22 mouse cellular contexts compared by ENCODE assay signal in the genomic region with DNA sequence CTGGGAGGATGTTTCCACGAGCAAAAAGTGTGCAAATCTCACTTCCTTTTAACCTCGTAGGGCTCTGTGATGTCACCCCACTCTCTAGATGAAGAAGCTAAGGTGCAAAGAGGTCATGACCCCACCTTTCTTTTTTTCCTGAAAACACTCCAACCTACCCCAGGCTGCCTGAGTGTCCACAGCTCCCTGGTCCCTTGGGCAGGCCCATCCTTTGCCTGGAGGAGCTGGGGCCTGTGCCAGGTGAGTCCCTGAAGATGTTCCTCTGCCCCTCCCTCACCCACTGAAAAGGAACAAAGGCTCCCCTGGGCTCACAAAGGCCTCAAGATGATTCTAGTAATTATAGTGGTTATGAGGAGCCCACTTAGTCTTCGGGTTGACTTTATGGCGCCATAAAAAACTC. TPM values are rescaled to one million over a fixed set of nuclear protein-coding genes. Genes with fewer than 3 reads are reported as not detected.
A peak's percentile ranks its signal among the peaks of the same experiment; 100 is the strongest.
DNase-seq lines count a peak whose midpoint lies in the region; ATAC-seq lines count a peak whose summit lies in the region.
"Had no signal": no experiment of that assay in that cellular context is flagged by ENCODE, and none has a peak within 500 bp of the region (broad histone marks: within the 10 kb centered on the region; RNA-seq: fewer than 3 reads in every experiment).

No protein-coding gene starts in this region.

- DNase-seq in forebrain, embryonic 14.5 days (ENCODE audit: low spot score), result no peak
- DNase-seq in forebrain, embryonic 10.5 days (ENCODE audit: extremely low spot score, low spot score), result no peak
- no peak for DNase-seq in hindbrain, embryonic 14.5 days (ENCODE audit: low spot score)
- no peak for DNase-seq in limb, embryonic 10.5 days (ENCODE audit: low spot score)
- peak; percentile 49 for DNase-seq in naive thymus-derived CD4-positive, alpha-beta T cell, adult 2 months (ENCODE audit: low read depth)
- no peak for DNase-seq in lung, postnatal 25 days (ENCODE audit: low spot score)
- DNase-seq: adrenal gland, postnatal 36 days; cerebellum, adult 18-20 months; gastrocnemius, postnatal 10 days; heart, adult 11 months; heart, postnatal 14 days; kidney, adult 9 months; layer of hippocampus, adult 9-11 months; lung, embryonic 14.5 days; lung, postnatal 36 days had no signal

- 86% methylated on average over 4 of the region's 4 CpGs for WGBS in forebrain, embryonic 14.5 days
- WGBS in forebrain, embryonic 10.5 days, result 81% methylated on average over 4 of the region's 4 CpGs
- WGBS in hindbrain, embryonic 15.5 days, result 78% methylated on average over 4 of the region's 4 CpGs
- 67% methylated on average over 4 of the region's 4 CpGs for WGBS in hindbrain, embryonic 14.5 days
- WGBS in limb, embryonic 15.5 days, result 35% methylated on average over 4 of the region's 4 CpGs
- WGBS in limb, embryonic 10.5 days, result 48% methylated on average over 4 of the region's 4 CpGs

- H3K27ac ChIP-seq in forebrain, embryonic 14.5 days (ENCODE audit: low read depth, low read length), result 0 out of 2 replicates have a peak overlapping the region, but pooled peaks have one; percentile 59
- no peak overlapping the region for H3K27ac ChIP-seq in forebrain, embryonic 10.5 days
- H3K27ac ChIP-seq in hindbrain, embryonic 15.5 days (replicated peaks), result peak overlapping the region; percentile 76; the same call in 1 of the 2 replicates
- no peak overlapping the region for H3K27ac ChIP-seq in hindbrain, embryonic 14.5 days
- H3K27ac ChIP-seq in limb, embryonic 15.5 days, result 0 out of 2 replicates have a peak overlapping the region, but pooled peaks have one; percentile 11
- no peak overlapping the region for H3K27ac ChIP-seq in limb, embryonic 10.5 days
- H3K27ac ChIP-seq: liver, embryonic 14.5 days had no signal

- ATAC-seq in forebrain, embryonic 14.5 days, result no peak
- ATAC-seq in hindbrain, embryonic 15.5 days (ENCODE audit: low FRiP score, low read depth), result no peak
- no peak for ATAC-seq in hindbrain, embryonic 14.5 days (ENCODE audit: low FRiP score)
- ATAC-seq in limb, embryonic 15.5 days (ENCODE audit: insufficient number of reproducible peaks, low FRiP score, low TSS enrichment, low read depth), result no peak

- no peaks in the 10 kb centered on the region for H3K36me3 ChIP-seq in forebrain, embryonic 14.5 days (ENCODE audit: control insufficient read depth, insufficient read depth, low read length)
- H3K36me3 ChIP-seq in forebrain, embryonic 10.5 days (replicated peaks), result 0 out of 2 replicates have a peak, but pooled peaks cover 3% of the 10 kb centered on the region
- H3K36me3 ChIP-seq in hindbrain, embryonic 15.5 days, result no peaks in the 10 kb centered on the region
- H3K36me3 ChIP-seq in hindbrain, embryonic 14.5 days (replicated peaks; ENCODE audit: control insufficient read depth, insufficient read depth), result no peaks in the 10 kb centered on the region
- no peaks in the 10 kb centered on the region for H3K36me3 ChIP-seq in limb, embryonic 15.5 days
- H3K36me3 ChIP-seq in limb, embryonic 10.5 days, result no peaks in the 10 kb centered on the region
- H3K36me3 ChIP-seq: G1E had no signal

- H3K9ac ChIP-seq in forebrain, embryonic 14.5 days (ENCODE audit: low read length), result no peak overlapping the region
- H3K9ac ChIP-seq in hindbrain, embryonic 15.5 days, result no peak overlapping the region
- no peak overlapping the region for H3K9ac ChIP-seq in hindbrain, embryonic 14.5 days
- H3K9ac ChIP-seq in limb, embryonic 15.5 days, result no peak overlapping the region
- H3K9ac ChIP-seq: liver, embryonic 14.5 days; lung, embryonic 14.5 days had no signal

- H3K4me1 ChIP-seq in forebrain, embryonic 14.5 days (ENCODE audit: control insufficient read depth, insufficient read depth, low read length), result peaks cover 15% of the 10 kb centered on the region
- peaks cover 31% of the 10 kb centered on the region for H3K4me1 ChIP-seq in forebrain, embryonic 10.5 days
- H3K4me1 ChIP-seq in hindbrain, embryonic 15.5 days (replicated peaks), result peaks cover 34% of the 10 kb centered on the region
- H3K4me1 ChIP-seq in hindbrain, embryonic 14.5 days (replicated peaks; ENCODE audit: control insufficient read depth, insufficient read depth, low read length), result peaks cover 11% of the 10 kb centered on the region
- peaks cover 39% of the 10 kb centered on the region for H3K4me1 ChIP-seq in limb, embryonic 15.5 days
- peaks cover 29% of the 10 kb centered on the region for H3K4me1 ChIP-seq in limb, embryonic 10.5 days

- H3K4me3 ChIP-seq in forebrain, embryonic 14.5 days (ENCODE audit: low read depth, low read length), result no peak overlapping the region
- H3K4me3 ChIP-seq in forebrain, embryonic 10.5 days, result no peak overlapping the region
- no peak overlapping the region for H3K4me3 ChIP-seq in hindbrain, embryonic 15.5 days
- no peak overlapping the region for H3K4me3 ChIP-seq in hindbrain, embryonic 14.5 days (replicated peaks; ENCODE audit: low read length)
- H3K4me3 ChIP-seq in limb, embryonic 15.5 days, result no peak overlapping the region
- H3K4me3 ChIP-seq in limb, embryonic 10.5 days, result no peak overlapping the region

- no peaks in the 10 kb centered on the region for H3K9me3 ChIP-seq in forebrain, embryonic 14.5 days (replicated peaks; ENCODE audit: control insufficient read depth, low read length)
- H3K9me3 ChIP-seq in forebrain, embryonic 10.5 days, result no peaks in the 10 kb centered on the region
- H3K9me3 ChIP-seq in hindbrain, embryonic 15.5 days, result no peaks in the 10 kb centered on the region
- H3K9me3 ChIP-seq in hindbrain, embryonic 14.5 days (ENCODE audit: control insufficient read depth, low read length), result no peaks in the 10 kb centered on the region
- H3K9me3 ChIP-seq in limb, embryonic 15.5 days, result no peaks in the 10 kb centered on the region
- H3K9me3 ChIP-seq in limb, embryonic 10.5 days (replicated peaks), result no peaks in the 10 kb centered on the region
- H3K9me3 ChIP-seq: G1E had no signal

- no peak overlapping the region for H3K4me2 ChIP-seq in forebrain, embryonic 14.5 days (ENCODE audit: low read length)
- H3K4me2 ChIP-seq in hindbrain, embryonic 15.5 days, result no peak overlapping the region
- H3K4me2 ChIP-seq in hindbrain, embryonic 14.5 days (replicated peaks), result no peak overlapping the region
- no peak overlapping the region for H3K4me2 ChIP-seq in limb, embryonic 15.5 days
- H3K4me2 ChIP-seq: heart, embryonic 11.5 days; lung, embryonic 14.5 days had no signal

- no peaks in the 10 kb centered on the region for H3K27me3 ChIP-seq in forebrain, embryonic 14.5 days (replicated peaks; ENCODE audit: control insufficient read depth, insufficient read depth, low read length)
- no peaks in the 10 kb centered on the region for H3K27me3 ChIP-seq in forebrain, embryonic 10.5 days (ENCODE audit: poor library complexity, severe bottlenecking)
- no peaks in the 10 kb centered on the region for H3K27me3 ChIP-seq in hindbrain, embryonic 15.5 days
- no peaks in the 10 kb centered on the region for H3K27me3 ChIP-seq in hindbrain, embryonic 14.5 days (ENCODE audit: control insufficient read depth, insufficient read depth, low read length)
- no peaks in the 10 kb centered on the region for H3K27me3 ChIP-seq in limb, embryonic 15.5 days
- no peaks in the 10 kb centered on the region for H3K27me3 ChIP-seq in limb, embryonic 10.5 days (ENCODE audit: low read depth, poor library complexity, severe bottlenecking)
- H3K27me3 ChIP-seq: CH12.LX, Patski had no signal

RNA-seq across cellular contexts. Expression of a gene that starts 40.5 kb away (rescaled TPM):
- polyA plus RNA-seq in forebrain, embryonic 14.5 days (2014; fragmentation: Nextera tagmentation; extraction: Ambion mirVana), result 10.2 and 12.4 TPM in 2 replicates
- 8.3 and 9.3 TPM in 2 replicates for polyA plus RNA-seq in forebrain, embryonic 10.5 days (2016; fragmentation: Nextera tagmentation; extraction: Ambion mirVana)
- 31.2 and 32.0 TPM in 2 replicates for polyA plus RNA-seq in hindbrain, embryonic 15.5 days (2015; fragmentation: Nextera tagmentation; extraction: Ambion mirVana)
- 10.9 and 12.8 TPM in 2 replicates for polyA plus RNA-seq in hindbrain, embryonic 14.5 days (2014; fragmentation: Nextera tagmentation; extraction: Ambion mirVana)
- 17.2 and 21.9 TPM in 2 replicates for polyA plus RNA-seq in limb, embryonic 15.5 days (2015; fragmentation: Nextera tagmentation; extraction: Ambion mirVana)
- polyA plus RNA-seq in limb, embryonic 10.5 days (2016; fragmentation: Nextera tagmentation; extraction: Ambion mirVana), result 10.9 and 13.4 TPM in 2 replicates
- polyA plus RNA-seq: G1E had no signal

RNA-seq across cellular contexts. Expression of a gene that starts 57.3 kb away (rescaled TPM):
- 177 and 185 TPM in 2 replicates for polyA plus RNA-seq in forebrain, embryonic 14.5 days (2014; fragmentation: Nextera tagmentation; extraction: Ambion mirVana)
- polyA plus RNA-seq in forebrain, embryonic 10.5 days (2016; fragmentation: Nextera tagmentation; extraction: Ambion mirVana), result 113 and 115 TPM in 2 replicates
- 168 and 179 TPM in 2 replicates for polyA plus RNA-seq in hindbrain, embryonic 15.5 days (2015; fragmentation: Nextera tagmentation; extraction: Ambion mirVana)
- 184 and 202 TPM in 2 replicates for polyA plus RNA-seq in hindbrain, embryonic 14.5 days (2014; fragmentation: Nextera tagmentation; extraction: Ambion mirVana)
- polyA plus RNA-seq in limb, embryonic 15.5 days (2015; fragmentation: Nextera tagmentation; extraction: Ambion mirVana), result 105 and 114 TPM in 2 replicates
- polyA plus RNA-seq in limb, embryonic 10.5 days (2016; fragmentation: Nextera tagmentation; extraction: Ambion mirVana), result 104 and 109 TPM in 2 replicates

Comparison
In these comparisons a context has a peak if more than half of its experiments do, and no peak if none do; other contexts are left out.
1. H3K27ac ChIP-seq: peak in forebrain, embryonic 14.5 days (single experiment), hindbrain, embryonic 15.5 days (single experiment) and limb, embryonic 15.5 days (single experiment); none in forebrain, embryonic 10.5 days (single experiment), hindbrain, embryonic 14.5 days (single experiment) and limb, embryonic 10.5 days (single experiment).